Mouse (Mus musculus) kidney, adult 2 months (tissue): ENCODE data around the gene Suz12.

Experiments used
- CTCF ChIP-seq: fragments of 200-500 bp; conservative IDR thresholded peaks from 2 replicates; pipeline ENCODE4 v1.5.1; 2011; ENCODE audit warnings: low read depth, mild to moderate bottlenecking, control low read depth, low read length, moderate library complexity, mixed read lengths; ENCODE audit not compliant: insufficient read depth, insufficient read length
- POLR2A ChIP-seq: fragments of 200-500 bp; IDR thresholded peaks from one replicate; pipeline ENCODE4 v1.6.1; 2011; ENCODE audit warnings: low read depth, low read length, control low read depth

DNA sequence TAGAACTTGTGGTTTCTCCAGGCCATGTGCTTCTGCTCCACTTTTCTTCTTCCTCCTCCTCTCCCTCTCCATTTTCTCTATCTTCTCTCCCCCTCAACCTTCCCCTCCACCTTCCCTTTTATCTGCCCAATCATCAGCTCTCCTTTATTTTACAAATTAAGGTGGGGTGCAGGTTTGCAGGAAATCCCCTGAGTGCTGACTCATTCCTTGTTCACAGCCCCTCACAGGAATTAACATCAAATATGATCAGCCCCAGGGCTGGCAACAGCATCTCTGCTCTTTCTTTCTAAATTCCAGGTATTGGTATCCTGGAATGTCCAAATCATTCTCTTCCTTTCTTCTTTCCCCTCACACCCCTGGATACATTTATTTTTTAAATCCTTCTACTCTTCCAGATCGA, 16.7 kb upstream of the Suz12 start:
- no peak for TF ChIP-seq CTCF
- TF ChIP-seq POLR2A, result no peak
